8 mouse cellular contexts compared by ENCODE assay signal in the genomic region with DNA sequence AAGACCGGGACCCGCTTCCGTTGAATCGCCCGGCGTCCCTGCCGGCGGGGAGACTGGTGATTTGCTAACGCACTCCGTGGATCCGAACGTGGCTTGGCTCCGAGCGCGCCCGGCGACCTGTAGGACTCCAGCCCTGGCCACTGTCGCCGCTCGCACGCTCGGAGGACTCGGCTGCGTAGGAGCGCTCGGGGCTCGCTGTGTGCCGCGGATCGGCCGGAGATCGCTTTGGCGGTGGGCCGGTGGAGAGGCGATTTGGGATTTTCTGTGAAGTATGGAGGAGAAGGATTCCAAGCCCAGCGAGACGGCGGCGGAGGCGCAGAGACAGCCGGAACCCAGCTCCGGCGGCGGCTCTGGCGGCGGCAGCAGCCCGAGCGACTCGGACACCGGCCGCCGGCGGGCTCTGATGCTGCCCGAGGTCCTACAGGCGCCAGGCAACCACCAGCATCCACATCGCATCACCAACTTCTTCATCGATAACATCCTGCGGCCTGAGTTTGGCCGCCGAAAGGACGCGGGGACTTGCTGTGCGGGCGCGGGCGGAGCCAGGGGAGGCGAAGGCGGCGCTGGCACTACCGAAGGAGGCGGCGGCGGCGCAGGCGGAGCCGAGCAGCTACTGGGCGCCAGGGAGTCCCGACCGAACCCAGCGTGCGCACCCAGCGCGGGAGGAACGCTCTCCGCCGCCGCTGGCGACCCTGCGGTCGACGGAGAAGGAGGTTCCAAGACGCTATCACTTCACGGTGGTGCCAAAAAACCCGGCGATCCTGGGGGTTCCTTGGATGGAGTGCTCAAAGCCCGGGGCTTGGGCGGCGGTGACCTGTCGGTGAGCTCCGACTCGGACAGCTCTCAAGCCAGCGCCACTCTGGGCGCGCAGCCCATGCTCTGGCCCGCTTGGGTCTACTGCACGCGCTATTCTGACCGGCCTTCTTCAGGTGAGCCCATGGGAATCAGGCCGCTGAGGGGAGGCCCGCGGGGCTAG. TPM values are rescaled to one million over a fixed set of nuclear protein-coding genes. Genes with fewer than 3 reads are reported as not detected.
A peak's percentile ranks its signal among the peaks of the same experiment; 100 is the strongest.
DNase-seq lines count a peak whose midpoint lies in the region; ATAC-seq and TF ChIP-seq lines count a peak whose summit lies in the region.

No protein-coding gene starts in this region.

- no peak overlapping the region for H3K27ac ChIP-seq in forebrain, embryonic 10.5 days
- peak overlapping the region; percentile 86 for H3K27ac ChIP-seq in hindbrain, postnatal 0 days
- no peak overlapping the region for H3K27ac ChIP-seq in liver, embryonic 15.5 days (replicated peaks)
- H3K27ac ChIP-seq in small intestine, adult 2 months (ENCODE audit: insufficient read depth, low read depth, low read length), result no peak overlapping the region

- TF ChIP-seq CTCF in brain, embryonic 14.5 days (IDR thresholded peaks at IDR 0.05; ENCODE audit: borderline replicate concordance, extremely low read depth, insufficient read depth, insufficient read length), result no peak
- no peak for TF ChIP-seq CTCF in hindbrain, postnatal 0 days (IDR thresholded peaks at IDR 0.05; ENCODE audit: low read depth)
- TF ChIP-seq CTCF in small intestine, adult 2 months (IDR thresholded peaks at IDR 0.05; ENCODE audit: extremely low read depth, insufficient read length, insufficient replicate concordance, low read depth, low read length), result no peak

- H3K9me3 ChIP-seq in forebrain, embryonic 10.5 days, result no peaks in the 10 kb centered on the region
- H3K9me3 ChIP-seq in hindbrain, postnatal 0 days (ENCODE audit: low read length), result no peaks in the 10 kb centered on the region
- no peaks in the 10 kb centered on the region for H3K9me3 ChIP-seq in liver, embryonic 15.5 days (replicated peaks)

- peak overlapping the region; percentile 62 for H3K4me2 ChIP-seq in hindbrain, postnatal 0 days (ENCODE audit: low read depth, low read length)
- peak overlapping the region; percentile 61 for H3K4me2 ChIP-seq in liver, embryonic 15.5 days

- H3K36me3 ChIP-seq in forebrain, embryonic 10.5 days (replicated peaks), result no peaks in the 10 kb centered on the region
- no peaks in the 10 kb centered on the region for H3K36me3 ChIP-seq in hindbrain, postnatal 0 days (ENCODE audit: insufficient read depth, low read length)
- no peaks in the 10 kb centered on the region for H3K36me3 ChIP-seq in liver, embryonic 15.5 days (replicated peaks)
- H3K36me3 ChIP-seq in small intestine, adult 2 months (ENCODE audit: control insufficient read depth, insufficient read depth, low read length), result no peaks in the 10 kb centered on the region

- H3K4me1 ChIP-seq in forebrain, embryonic 10.5 days, result peaks cover 44% of the 10 kb centered on the region
- H3K4me1 ChIP-seq in hindbrain, postnatal 0 days (ENCODE audit: insufficient read depth, low read length), result peaks cover 2% of the 10 kb centered on the region; the same call in 1 of the 2 replicates
- peaks cover 23% of the 10 kb centered on the region for H3K4me1 ChIP-seq in liver, embryonic 15.5 days (replicated peaks)
- peaks cover 16% of the 10 kb centered on the region for H3K4me1 ChIP-seq in small intestine, adult 2 months (ENCODE audit: control insufficient read depth, insufficient read depth, insufficient read length, low read length)

- H3K9ac ChIP-seq in hindbrain, postnatal 0 days (replicated peaks; ENCODE audit: low read length), result peak overlapping the region; percentile 76
- H3K9ac ChIP-seq in liver, embryonic 15.5 days, result no peak overlapping the region

- under 1% methylated on average over 110 of the region's 111 CpGs for WGBS in forebrain, embryonic 10.5 days
- WGBS in hindbrain, postnatal 0 days, result under 1% methylated on average over 105 of the region's 111 CpGs
- under 1% methylated on average over 111 of the region's 111 CpGs for WGBS in liver, embryonic 15.5 days (ENCODE audit: insufficient replicate concordance)
- WGBS in small intestine, adult 2 months, result 1% methylated on average over 111 of the region's 111 CpGs

- DNase-seq in retina, postnatal 1 day, result peak; percentile 59
- DNase-seq in retina, embryonic 14.5 days (ENCODE audit: low spot score), result no peak
- peak; percentile 54 for DNase-seq in brain, embryonic 14.5 days (ENCODE audit: low read depth)
- peak; percentile 64 for DNase-seq in forebrain, embryonic 10.5 days (ENCODE audit: extremely low spot score, low spot score)
- peak; percentile 32 for DNase-seq in hindbrain, postnatal 0 days (ENCODE audit: low spot score)
- DNase-seq in spleen, postnatal 14 days (ENCODE audit: low spot score in 2 of 2), result no peak

- no peak for ATAC-seq in hindbrain, postnatal 0 days
- no peak for ATAC-seq in liver, embryonic 15.5 days (ENCODE audit: insufficient read depth)

- TF ChIP-seq POLR2A in brain, embryonic 14.5 days (IDR thresholded peaks at IDR 0.05; ENCODE audit: borderline replicate concordance, extremely low read depth, insufficient read depth, insufficient read length, poor library complexity, severe bottlenecking), result no peak
- no peak for TF ChIP-seq POLR2A in small intestine, adult 2 months (IDR thresholded peaks at IDR 0.05; ENCODE audit: low read depth, low read length)

- peak overlapping the region; percentile 48 for H3K4me3 ChIP-seq in forebrain, embryonic 10.5 days
- H3K4me3 ChIP-seq in hindbrain, postnatal 0 days (ENCODE audit: low read length), result peak overlapping the region; percentile 49
- peak overlapping the region; percentile 37 for H3K4me3 ChIP-seq in liver, embryonic 15.5 days (replicated peaks)
- H3K4me3 ChIP-seq in small intestine, adult 2 months (ENCODE audit: low read depth, low read length), result peak overlapping the region; percentile 60

- peaks cover 99% of the 10 kb centered on the region for H3K27me3 ChIP-seq in forebrain, embryonic 10.5 days (ENCODE audit: poor library complexity, severe bottlenecking)
- H3K27me3 ChIP-seq in hindbrain, postnatal 0 days (ENCODE audit: insufficient read depth, low read length), result peaks cover 24% of the 10 kb centered on the region
- H3K27me3 ChIP-seq in liver, embryonic 15.5 days, result peaks cover 98% of the 10 kb centered on the region
- peaks cover 84% of the 10 kb centered on the region for H3K27me3 ChIP-seq in small intestine, adult 2 months (ENCODE audit: control insufficient read depth, insufficient read depth, low read length)

RNA-seq across cellular contexts. Expression of gene En2, which starts 1.1 kb away (rescaled TPM):
- polyA plus RNA-seq in brain, embryonic 14.5 days (2012; rRNA removed), result 16.2 and 30.9 TPM in 2 replicates
- polyA plus RNA-seq in forebrain, embryonic 10.5 days (2016; fragmentation: Nextera tagmentation; extraction: Ambion mirVana), result not detected in 2 replicates
- 33.8 and 35.1 TPM in 2 replicates for total RNA-seq in hindbrain, postnatal 0 days (2014; rRNA removed)
- 0.98 and 1.1 TPM in 2 replicates for polyA plus RNA-seq in hindbrain, postnatal 0 days (2015; fragmentation: Nextera tagmentation; extraction: Ambion mirVana)
- not detected in 2 replicates for polyA plus RNA-seq in liver, embryonic 15.5 days (2015; fragmentation: Nextera tagmentation; extraction: Ambion mirVana)
- not detected in 2 replicates for polyA plus RNA-seq in small intestine, adult 2 months (2012; rRNA removed)

Comparison
In these comparisons a context has a peak if more than half of its experiments do, and no peak if none do; other contexts are left out.
1. DNase-seq: peak in retina, postnatal 1 day (single experiment), brain, embryonic 14.5 days (single experiment), forebrain, embryonic 10.5 days (single experiment) and hindbrain, postnatal 0 days (single experiment); none in retina, embryonic 14.5 days (single experiment) and spleen, postnatal 14 days (0 of 2).
2. Peak in every context shown above with its lines, with median percentiles within 50 percentile points of each other: H3K4me3 ChIP-seq.